Mouse (Mus musculus) ES-E14 (cell line): ENCODE measurements at regions not wholly inside any gene's neighbourhood (a gene's known extent, or its start where the extent isn't known, plus 50 kb on each side); places are given as distances from the start of the nearest gene placed in this dataset.

Experiments used
- HCFC1 ChIP-seq: IDR thresholded peaks from 2 replicates; pipeline ENCODE4 v1.6.1; 2012; ENCODE audit warnings: low read length, inconsistent platforms, borderline replicate concordance; ENCODE audit not compliant: insufficient read depth
- MAFK ChIP-seq: IDR thresholded peaks from 2 replicates; pipeline ENCODE4 v1.6.1; 2014; ENCODE audit warnings: mild to moderate bottlenecking, low read depth, low read length, inconsistent platforms; ENCODE audit not compliant: insufficient read depth

- TF ChIP-seq MAFK: no peak
- no peak for TF ChIP-seq HCFC1
Measured at GRCm38 (mm10) chr13:81982491-81982890, 199.6 kb downstream of the Cetn3 start.
